Mouse (Mus musculus) megakaryocyte progenitor cell, adult 5-6 weeks (primary cell): ENCODE data around the gene Zkscan8. TPM values are rescaled to one million over a fixed set of nuclear protein-coding genes. Genes with fewer than 3 reads are reported as not detected.
"Not testable (repeated sequence)": the region's sequence is repeated elsewhere in the genome, so short reads cannot be mapped to it uniquely, and the experiment has no call there.

ENCODE experiments used
- ATAC-seq: replicated peaks from 2 replicates; pipeline ENCODE4 v1.8.0; 2016; ENCODE audit warnings: mild to moderate bottlenecking, moderate TSS enrichment, inconsistent platforms; ENCODE audit not compliant: poor library complexity
- total RNA-seq, 2 experiments: library from RNA; stranded (forward) in 1 of 2; stranded (reverse) in 1 of 2; fragments of 157-497, 149-512 nt in 1 of 2; fragments of 200-1000 nt in 1 of 2; gene quantifications; 2 replicates each; pipeline versions ENCODE4 v1.2.3 to v1.2.4; 2015 to 2017

The Zkscan8 gene
- total RNA-seq (2015) (8.4 and 13.7 TPM in 2 replicates), total RNA-seq (2017) (7.7 and 9.8 TPM in 2 replicates)

DNA sequence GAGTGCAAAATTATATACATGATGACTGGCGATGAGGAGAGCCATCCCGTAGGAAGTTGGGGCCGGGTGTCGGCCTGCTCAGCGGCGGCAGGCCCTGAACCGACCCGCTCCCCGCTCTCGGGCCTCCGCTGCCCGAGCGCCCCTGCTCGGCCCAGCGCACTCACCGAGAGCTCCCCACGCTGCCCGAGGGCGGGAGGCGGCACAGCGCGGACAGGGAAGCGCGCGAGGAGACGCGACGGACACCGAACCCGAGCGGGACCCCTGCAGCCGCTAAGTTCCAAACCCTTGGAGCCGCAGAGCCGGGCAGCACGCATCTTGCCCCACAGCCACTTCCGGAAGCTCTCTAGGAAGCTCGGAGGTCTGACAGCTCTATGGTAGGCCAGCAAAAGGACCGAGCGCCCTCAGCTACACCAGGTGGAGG, at the start of gene Zkscan8:
Zkscan8 (minus strand) TSS at position 340 of the 421 bp plus-strand sequence.
- peak; percentile 100 for ATAC-seq

DNA sequence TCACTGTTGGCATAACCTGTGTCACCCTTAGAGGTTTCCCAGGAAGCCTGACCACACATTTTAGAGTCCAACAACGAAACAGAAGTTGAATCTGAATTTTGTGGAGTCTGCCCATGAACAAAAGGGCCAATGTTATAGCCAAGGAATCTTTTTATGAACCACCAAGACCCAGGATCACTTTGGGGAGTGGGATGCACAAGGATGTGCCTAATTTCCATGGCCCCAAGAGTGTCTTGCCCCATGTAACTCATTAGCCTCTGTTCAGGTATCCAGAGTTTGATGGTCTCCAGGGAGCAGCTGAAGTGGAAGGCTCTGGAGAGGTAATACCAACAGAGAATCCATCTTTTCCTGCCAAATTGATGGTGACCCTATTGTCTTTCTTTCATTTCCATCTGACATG, 28.9 kb upstream of the Zkscan8 start, which contains the start of gene Olfr1535:
Olfr1535 (minus strand) TSS at position 101 of the 400 bp plus-strand sequence.
- no peak for ATAC-seq

DNA sequence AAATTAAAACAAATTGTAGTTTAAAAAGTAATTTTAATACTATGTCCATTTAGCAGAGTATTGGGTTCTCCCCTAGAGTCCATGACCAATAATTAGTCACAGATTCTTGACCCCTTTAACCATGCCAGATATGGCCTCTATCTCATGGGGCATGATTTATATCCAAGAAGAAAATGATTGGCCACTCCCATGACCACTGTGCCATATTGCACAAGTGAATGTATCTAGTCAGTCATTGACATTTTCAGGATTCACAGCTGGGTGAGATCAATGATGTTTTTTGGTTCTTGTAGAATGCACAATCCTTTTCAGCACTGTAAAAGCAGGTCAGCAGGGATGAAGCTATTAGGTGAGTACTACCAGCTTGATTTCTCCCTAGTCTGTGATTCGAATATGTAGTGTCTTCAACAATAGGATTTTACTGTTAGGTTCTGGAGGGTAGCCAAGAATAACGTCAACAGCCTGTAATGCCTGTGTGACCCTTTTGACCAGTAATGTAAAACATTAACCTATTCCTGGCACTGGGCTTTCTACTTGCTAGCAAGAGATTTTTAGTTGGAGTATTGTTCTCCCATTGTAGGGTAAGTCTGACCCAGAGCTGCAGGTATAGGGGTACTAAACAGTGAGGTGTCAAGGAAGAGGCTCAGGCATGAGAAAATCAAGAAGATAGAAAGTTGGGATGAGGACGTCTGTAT, 19.6 kb upstream of the Zkscan8 start:
- no peak for ATAC-seq

DNA sequence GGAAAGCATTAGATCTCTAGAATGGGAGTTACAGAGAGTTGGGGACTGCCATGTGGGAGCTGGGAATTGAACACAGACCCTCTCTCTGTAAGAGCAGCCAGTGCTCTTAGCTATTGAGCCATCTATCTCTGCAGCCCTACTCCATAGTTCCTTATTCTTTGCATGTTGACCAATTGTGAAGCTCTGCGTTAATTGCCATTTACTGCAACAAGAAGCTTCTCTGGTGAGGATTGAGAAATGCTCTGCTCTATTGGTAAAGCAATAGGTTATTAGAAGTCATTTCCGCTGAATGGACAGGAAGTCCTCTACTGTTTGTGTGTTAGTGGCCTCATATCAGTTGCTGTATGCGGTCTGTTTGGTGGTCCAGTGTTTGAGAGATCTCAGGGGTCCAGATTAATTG, 18.6 kb upstream of the Zkscan8 start:
- peak; percentile 65 for ATAC-seq

DNA sequence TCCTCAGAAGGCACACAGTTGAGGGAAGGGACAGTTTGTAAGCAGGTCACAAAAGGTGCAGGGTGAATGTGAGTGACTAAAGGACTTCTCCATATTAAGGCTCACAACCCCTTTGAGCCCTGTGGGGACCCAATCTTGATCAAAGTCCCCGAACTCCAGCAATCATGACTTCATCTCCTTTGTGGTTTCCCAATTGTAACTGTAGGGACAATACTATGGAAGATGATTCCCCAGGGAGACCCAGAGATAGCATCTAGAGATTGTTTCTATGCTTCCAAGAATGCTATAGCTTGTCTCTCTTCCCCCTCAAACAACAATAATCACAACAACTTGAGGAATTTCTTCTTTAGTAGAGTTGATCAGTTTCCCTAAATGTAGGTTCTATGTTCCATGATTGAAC, 11.8 kb upstream of the Zkscan8 start, which contains the start of gene Olfr1366:
Olfr1366 (minus strand) TSS at position 101 of the 400 bp plus-strand sequence.
- ATAC-seq = no peak

DNA sequence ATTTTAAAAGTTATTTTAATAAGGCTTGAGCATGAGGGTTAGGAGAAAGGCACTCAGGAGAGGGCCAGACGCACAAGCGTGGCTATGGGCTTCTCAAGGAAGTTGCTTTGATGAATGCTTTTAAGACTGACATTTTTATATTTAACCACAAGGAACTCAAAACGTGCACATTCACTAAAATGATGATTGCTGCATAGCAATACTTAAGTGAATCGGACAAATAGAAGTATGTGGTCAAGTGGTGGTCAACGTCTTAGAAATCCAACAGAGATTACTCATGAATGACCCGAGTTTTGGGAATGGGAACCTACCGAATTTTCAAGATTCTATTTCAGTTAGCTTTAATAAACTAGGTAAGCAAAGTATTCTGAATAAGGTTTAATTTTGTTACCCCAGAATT, 784 bp downstream of the Zkscan8 start:
- ATAC-seq = no peak

DNA sequence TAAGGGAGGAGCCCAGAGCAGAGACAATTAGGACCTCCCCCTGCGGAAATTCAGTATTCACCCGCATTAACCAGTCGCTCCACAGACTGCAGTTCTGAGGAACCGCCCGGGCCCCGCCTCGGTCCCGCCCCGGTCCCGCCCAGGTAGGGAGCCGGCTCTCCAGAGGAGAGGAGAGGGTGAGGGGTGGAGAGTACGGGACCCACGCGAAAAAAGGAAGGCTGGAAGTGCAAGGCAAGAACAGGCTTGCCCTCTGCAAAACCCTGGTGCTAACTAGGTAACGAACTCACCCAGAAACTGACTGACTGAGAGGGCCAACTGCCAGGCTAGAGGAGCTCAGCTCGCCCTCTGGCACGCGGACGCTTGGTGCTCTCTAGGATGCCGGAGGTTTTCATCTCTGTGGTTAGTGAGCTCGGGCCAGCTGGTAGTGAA, 24.7 kb downstream of the Zkscan8 start:
- ATAC-seq = peak; percentile 99

DNA sequence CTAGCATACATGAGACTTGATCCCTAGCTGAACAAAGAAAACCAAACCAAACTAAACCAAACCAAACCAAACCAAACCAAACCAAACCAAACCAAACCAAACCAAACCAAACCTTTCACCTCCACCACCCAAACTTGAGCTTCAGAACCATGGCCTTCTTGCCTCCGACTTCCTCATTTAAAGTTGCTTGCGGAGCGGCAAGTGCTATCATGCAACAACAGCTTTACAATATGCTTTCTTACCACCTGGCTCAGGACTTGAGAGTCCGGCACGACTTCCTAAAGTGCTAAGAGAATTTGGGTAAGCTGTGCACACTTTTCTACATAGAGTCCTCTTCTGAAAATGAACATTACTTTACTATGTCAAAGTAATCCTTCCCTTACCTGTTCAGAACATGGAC, 28.6 kb downstream of the Zkscan8 start:
- ATAC-seq = no peak

DNA sequence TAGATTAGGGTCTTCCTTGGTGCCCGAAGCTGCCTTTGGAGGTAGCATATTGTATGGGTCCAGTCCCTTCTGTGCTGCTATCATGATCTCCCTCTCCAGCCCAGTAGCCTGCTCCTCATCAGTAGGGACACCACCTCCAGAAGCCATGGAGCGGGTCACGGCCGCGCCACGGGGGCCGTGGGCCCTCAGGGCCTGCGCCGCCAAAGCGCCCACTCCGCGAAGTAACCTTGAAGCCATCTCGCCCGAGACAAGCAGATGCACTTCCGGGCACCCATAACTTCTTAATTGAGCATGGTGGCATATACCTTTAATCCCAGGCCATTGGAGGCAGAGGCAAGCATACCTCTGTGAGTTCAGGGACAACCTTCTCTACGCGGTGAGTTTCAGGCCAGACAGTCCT, 29.7 kb downstream of the Zkscan8 start, which contains the start of gene Gm11273:
Gm11273 (minus strand) TSS at position 237 of the 400 bp plus-strand sequence.
- ATAC-seq = not testable (repeated sequence)

DNA sequence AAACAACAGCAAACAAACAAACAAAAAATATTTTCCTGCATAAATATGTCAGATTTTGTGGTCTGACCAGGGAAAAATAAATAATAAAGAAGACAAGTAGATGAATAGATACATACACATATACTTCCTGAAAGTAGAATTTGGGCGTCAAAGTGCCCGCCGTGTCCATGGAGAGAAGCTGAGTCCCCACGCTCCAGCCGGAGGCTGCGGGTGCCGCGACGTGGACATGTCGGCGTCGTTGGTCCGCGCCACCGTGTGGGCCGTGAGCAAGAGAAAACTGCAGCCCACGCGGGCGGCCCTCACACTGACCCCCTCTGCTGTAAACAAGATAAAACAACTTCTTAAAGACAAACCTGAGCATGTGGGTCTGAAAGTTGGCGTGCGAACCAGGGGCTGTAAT, 35.8 kb downstream of the Zkscan8 start, which contains the start of gene AK157302:
AK157302 (plus strand) TSS at position 144 of the 400 bp plus-strand sequence.
- ATAC-seq = no peak

DNA sequence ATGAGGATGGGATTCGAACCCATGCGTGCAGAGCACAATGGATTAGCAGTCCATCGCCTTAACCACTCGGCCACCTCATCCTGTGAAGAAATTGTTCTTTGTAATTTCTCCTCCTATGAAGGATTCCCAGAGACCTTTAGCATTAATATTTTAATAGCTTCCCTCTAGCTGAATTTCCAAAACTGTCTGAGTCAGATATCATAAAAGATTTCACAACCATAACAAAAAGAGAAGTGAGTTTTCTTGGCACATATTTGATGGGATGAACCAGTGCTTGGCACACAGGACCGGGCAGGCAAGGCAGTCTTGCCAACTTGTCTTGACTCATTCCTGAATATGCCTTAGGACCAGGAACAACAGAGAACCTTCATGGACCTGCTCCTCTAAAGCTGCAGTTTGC, 38.1 kb downstream of the Zkscan8 start:
- ATAC-seq = peak; percentile 46; the same call in 1 of the 2 replicates

DNA sequence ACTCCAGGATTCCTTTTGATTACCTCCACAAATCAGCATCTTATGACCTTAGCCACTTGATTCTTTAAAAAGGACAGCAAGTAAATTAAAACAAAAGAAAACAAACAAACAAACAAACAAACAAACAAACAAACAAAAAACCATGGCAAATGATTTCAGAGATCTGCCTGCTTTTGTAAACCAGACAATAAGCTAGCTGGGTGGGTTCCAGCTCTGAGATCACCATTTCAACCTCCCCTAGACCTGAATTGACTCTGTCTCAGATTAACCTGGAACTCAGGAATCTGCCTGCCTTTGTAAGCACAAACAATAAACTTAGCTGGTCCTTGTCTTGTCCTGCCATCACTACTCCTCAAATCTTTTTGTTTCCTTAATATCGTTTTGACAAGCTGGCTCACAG, 44.0 kb downstream of the Zkscan8 start:
- no peak for ATAC-seq

DNA sequence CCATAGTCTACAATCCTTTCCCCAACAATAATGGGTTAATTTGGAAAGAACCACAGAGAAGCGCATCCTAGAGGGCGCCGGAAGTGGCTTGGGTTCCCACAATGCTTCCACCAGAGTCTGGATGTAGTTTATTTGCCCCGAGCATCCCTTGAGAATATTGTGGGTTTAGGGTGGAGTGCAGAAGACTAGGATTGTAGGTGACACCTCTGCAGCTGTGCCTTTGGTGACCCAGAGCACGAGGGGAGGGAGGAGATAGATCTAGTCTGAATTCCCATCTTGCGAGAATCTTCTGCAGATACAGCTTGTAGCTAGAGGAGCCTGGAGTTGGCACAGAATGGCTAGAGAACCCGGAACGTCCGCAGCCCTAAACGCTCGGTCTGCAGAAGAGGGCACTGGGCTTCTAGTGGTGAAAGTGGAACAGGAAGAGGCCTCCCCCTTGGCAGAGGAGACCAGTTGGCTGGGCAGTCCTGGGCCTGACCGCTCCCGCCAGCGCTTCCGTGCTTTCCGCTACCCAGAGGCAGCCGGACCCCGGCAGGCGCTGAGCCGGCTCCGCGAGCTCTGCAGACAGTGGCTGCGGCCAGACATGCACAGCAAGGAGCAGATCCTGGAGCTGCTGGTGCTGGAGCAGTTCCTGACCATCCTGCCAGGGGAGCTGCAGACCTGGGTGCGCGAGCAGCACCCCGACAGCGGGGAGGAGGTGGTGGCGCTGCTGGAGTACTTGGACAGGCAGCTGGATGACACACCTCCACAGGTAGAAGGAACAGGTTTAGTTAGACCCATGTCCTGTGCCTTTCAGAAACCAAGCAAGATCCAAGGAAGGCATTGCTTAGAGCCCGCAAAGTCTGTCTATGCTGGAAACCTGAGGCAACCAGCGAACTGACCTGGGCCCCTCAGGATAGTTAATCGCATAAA, 51.9 kb downstream of the Zkscan8 start, which contains the start of the genes Zkscan4 and Gm10065:
Zkscan4 (plus strand) TSS at position 149 of the 912 bp plus-strand sequence.
Gm10065 (minus strand) TSS at position 683 of the 912 bp plus-strand sequence.
- peak; percentile 80 for ATAC-seq

DNA sequence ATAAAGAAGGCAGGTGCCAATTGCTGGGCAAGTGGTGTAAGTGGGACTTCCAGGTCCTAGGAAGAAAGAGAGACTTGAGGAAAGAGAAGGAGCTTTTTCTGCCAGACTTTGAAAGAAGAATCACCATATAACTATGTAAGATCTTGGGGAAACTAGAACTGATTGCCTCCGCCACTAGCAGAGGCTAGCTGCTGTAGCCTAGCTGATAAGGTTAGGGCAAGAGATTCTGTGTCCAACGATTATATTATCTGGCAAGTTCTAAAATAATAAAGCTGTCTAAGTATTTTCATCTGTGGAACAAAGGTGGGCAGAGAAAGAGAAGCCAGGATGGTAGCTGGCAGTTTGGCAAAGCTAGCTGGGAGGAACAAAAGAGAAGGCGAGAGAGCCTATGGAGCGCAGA, 58.5 kb downstream of the Zkscan8 start:
- ATAC-seq = no peak

DNA sequence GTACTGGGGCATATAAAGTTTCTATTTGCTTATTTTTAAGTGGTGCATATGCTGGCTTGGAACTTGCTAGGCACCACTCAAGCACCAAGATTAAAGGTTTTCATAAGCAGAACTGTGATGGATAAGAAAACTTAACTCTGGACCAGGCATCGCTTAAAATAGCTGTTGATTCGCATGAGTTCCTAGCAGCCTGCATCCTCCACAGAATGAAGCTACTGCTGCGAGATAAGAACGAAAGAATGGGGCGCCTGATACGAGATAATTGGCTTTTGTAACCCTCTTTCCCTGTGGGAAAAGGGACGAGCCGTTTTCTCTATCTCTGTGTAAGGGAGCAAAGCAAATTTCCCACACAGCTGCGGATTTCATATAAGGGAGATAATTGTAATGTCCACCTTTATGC, 61.8 kb downstream of the Zkscan8 start:
- no peak for ATAC-seq

DNA sequence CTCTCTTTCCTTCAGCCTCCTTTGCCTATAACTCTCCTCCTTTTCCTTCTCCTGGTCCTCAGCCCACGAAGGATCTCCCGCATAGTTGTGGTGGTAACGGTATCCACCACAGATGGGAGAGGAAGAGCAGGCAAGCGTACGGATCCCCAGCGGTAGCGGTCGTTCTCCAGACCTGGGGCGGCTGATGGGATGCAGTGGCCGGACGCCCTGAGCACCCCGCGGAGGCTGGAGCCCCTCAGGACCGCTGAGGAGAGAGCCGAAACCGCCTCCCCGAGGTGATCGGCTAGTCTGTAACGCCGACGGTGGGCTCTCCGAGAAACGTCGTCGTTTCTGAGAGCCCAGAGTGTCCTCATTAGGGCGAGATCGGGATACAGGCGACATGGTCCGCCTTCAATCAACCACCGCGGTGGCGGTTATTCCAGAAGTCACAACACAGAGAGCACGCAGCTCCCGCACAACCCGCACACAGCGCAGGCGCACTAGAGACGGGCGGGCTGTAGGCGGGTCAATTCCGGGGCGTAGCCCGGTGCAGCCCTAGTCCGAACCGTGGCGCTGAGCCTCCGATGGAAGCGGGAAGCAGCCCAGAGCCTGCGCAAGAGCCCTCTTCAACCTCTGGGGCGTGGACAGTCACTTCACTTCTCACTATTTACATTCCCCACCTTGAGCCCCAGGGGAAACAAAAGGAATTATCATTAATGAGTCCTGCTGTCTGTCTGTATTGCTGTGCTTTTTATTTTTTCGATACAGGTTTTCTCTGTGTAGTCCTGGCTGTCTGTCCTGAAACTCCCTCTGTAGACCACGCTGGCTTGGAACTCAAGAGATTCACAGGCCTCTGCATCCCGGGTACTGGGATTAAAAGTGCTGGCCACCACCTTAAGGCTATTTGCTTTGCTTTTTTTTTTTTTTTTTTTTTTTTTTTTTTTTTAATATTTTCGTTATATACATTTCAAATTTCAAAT, 62.6 kb downstream of the Zkscan8 start, which contains the start of gene Nkapl:
Nkapl (minus strand) TSS at position 449 of the 959 bp plus-strand sequence.
- peak; percentile 96 for ATAC-seq

DNA sequence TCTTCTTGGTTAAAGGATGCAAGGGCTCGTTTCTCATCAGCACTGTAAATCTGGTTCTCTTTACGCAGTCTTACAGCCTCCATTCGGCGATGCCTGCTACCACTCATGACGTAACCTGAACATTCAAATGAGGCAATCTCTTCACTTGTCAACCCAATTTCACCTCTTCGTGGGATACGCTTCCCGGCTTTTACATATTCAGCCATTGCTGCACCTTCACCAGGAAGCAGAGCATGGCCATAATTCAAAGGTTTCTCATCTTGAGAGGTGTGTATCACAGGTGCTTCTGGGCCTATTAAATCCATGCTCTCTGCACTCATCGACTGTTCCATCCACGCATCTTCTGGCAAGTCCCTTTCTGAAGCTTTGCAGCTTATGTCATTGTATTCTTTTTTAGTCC, 63.6 kb downstream of the Zkscan8 start:
- no peak for ATAC-seq
